Mouse (Mus musculus) MEL (cell line): ENCODE data around the gene Wdr31. TPM values are rescaled to one million over a fixed set of nuclear protein-coding genes. Genes with fewer than 3 reads are reported as not detected.

Source experiments
- DNase-seq: peaks from one replicate; pipeline ENCODE4 v3.0.0; 2011; ENCODE audit warnings: low read depth, low spot score
- H3K27ac ChIP-seq: 2 replicates; pipeline ENCODE4 v1.5.1; 2012; ENCODE audit warnings: low read depth, mild to moderate bottlenecking, control low read depth, low read length, moderate library complexity; ENCODE audit not compliant: control insufficient read depth
- H3K27me3 ChIP-seq, 2 experiments: fragments of 150-350 bp in 1 of 2; sonication (generic) in 1 of 2; 2 replicates each; pipeline ENCODE4 v1.6.1; 2012; ENCODE audit warnings: low read length in 2 of 2, mild to moderate bottlenecking in 2 of 2, improper control_type of control experiment in 1 of 2, moderate library complexity in 1 of 2; ENCODE audit not compliant: insufficient read depth in 2 of 2, control insufficient read depth in 1 of 2
- H3K36me3 ChIP-seq, 2 experiments: 2 replicates each; pipeline ENCODE4 v1.6.1; 2012 to 2014; ENCODE audit warnings: low read length in 2 of 2, improper control_type of control experiment in 1 of 2, inconsistent platforms in 1 of 2, mild to moderate bottlenecking in 1 of 2; ENCODE audit not compliant: insufficient read depth in 2 of 2, control insufficient read depth in 1 of 2
- H3K4me1 ChIP-seq, 2 experiments: fragments of 150-350 bp in 1 of 2; sonication (generic) in 1 of 2; 2 replicates each; pipeline ENCODE4 v1.6.1; 2012; ENCODE audit warnings: low read length in 2 of 2, improper control_type of control experiment in 1 of 2, mild to moderate bottlenecking in 1 of 2; ENCODE audit not compliant: insufficient read depth in 2 of 2, control insufficient read depth in 1 of 2
- H3K4me3 ChIP-seq, 2 experiments: fragments of 150-350 bp in 1 of 2; sonication (generic) in 1 of 2; 2 replicates each; pipeline ENCODE4 v1.5.1; 2012; ENCODE audit warnings: low read depth in 2 of 2, low read length in 2 of 2, mild to moderate bottlenecking in 2 of 2, moderate library complexity in 2 of 2, control low read depth in 1 of 2, improper control_type of control experiment in 1 of 2; ENCODE audit not compliant: control insufficient read depth in 1 of 2, insufficient read depth in 1 of 2
- H3K79me2 ChIP-seq: 2 replicates; pipeline ENCODE4 v1.6.1; 2012; ENCODE audit warnings: mild to moderate bottlenecking, low read length, moderate library complexity; ENCODE audit not compliant: control insufficient read depth, poor library complexity, insufficient read depth
- H3K9ac ChIP-seq: 2 replicates; pipeline ENCODE4 v1.6.1; 2012; ENCODE audit warnings: low read depth, mild to moderate bottlenecking, control low read depth, low read length, moderate library complexity; ENCODE audit not compliant: control insufficient read depth, poor library complexity, severe bottlenecking
- H3K9me3 ChIP-seq: fragments of 150-350 bp; sonication (generic); replicated peaks from 2 replicates; pipeline ENCODE4 v1.6.1; 2012; ENCODE audit warnings: mild to moderate bottlenecking, low read length, improper control_type of control experiment, moderate library complexity; ENCODE audit not compliant: insufficient read depth
- CHD1 ChIP-seq: IDR thresholded peaks from 2 replicates; pipeline ENCODE4 v1.6.1; 2012; ENCODE audit warnings: low read depth, mild to moderate bottlenecking, inconsistent platforms, low read length, improper control_type of control experiment
- CTCF ChIP-seq, 3 experiments: IDR thresholded peaks in 2 of 3; conservative IDR thresholded peaks in 1 of 3; 2 replicates each; pipeline ENCODE4 v1.5.1; 2011 to 2012; ENCODE audit warnings: low read length in 3 of 3, low read depth in 2 of 3, mild to moderate bottlenecking in 2 of 3, improper control_type of control experiment in 1 of 3, inconsistent platforms in 1 of 3, mixed read lengths in 1 of 3, moderate library complexity in 1 of 3; ENCODE audit not compliant: control insufficient read depth in 1 of 3, insufficient read depth in 1 of 3, poor library complexity in 1 of 3, severe bottlenecking in 1 of 3
- E2F4 ChIP-seq: IDR thresholded peaks from 2 replicates; pipeline ENCODE4 v1.6.1; 2011; ENCODE audit warnings: low read depth, low read length, improper control_type of control experiment, borderline replicate concordance
- ETS1 ChIP-seq: IDR thresholded peaks from 2 replicates; pipeline ENCODE4 v1.6.1; 2012; ENCODE audit warnings: low read depth, mild to moderate bottlenecking, inconsistent platforms, low read length, improper control_type of control experiment, moderate library complexity
- GABPA ChIP-seq: IDR thresholded peaks from 2 replicates; pipeline ENCODE4 v1.6.1; 2012; ENCODE audit warnings: low read depth, mild to moderate bottlenecking, inconsistent platforms, low read length, improper control_type of control experiment, moderate library complexity
- HCFC1 ChIP-seq: IDR thresholded peaks from 2 replicates; pipeline ENCODE4 v1.6.1; 2012; ENCODE audit warnings: low read depth, mild to moderate bottlenecking, inconsistent platforms, low read length, improper control_type of control experiment, moderate library complexity
- KAT2A ChIP-seq: conservative IDR thresholded peaks from 2 replicates; pipeline ENCODE4 v1.6.1; 2012; ENCODE audit warnings: low read depth, low read length, improper control_type of control experiment, inconsistent platforms
- MAFK ChIP-seq: IDR thresholded peaks from 2 replicates; pipeline ENCODE4 v1.6.1; 2011; ENCODE audit warnings: low read depth, mild to moderate bottlenecking, low read length, improper control_type of control experiment, borderline replicate concordance
- MXI1 ChIP-seq: IDR thresholded peaks from 2 replicates; pipeline ENCODE4 v1.6.1; 2011; ENCODE audit warnings: mild to moderate bottlenecking, low read depth, low read length, improper control_type of control experiment
- MYC ChIP-seq: IDR thresholded peaks from 2 replicates; pipeline ENCODE4 v1.6.1; 2011; ENCODE audit warnings: low read depth, mild to moderate bottlenecking, low read length, improper control_type of control experiment, moderate library complexity
- NELFE ChIP-seq: IDR thresholded peaks from 2 replicates; pipeline ENCODE4 v1.6.1; 2011; ENCODE audit warnings: low read depth, low read length, improper control_type of control experiment
- NRF1 ChIP-seq: IDR thresholded peaks from 2 replicates; pipeline ENCODE4 v1.6.1; 2014; ENCODE audit warnings: low read depth, mild to moderate bottlenecking, inconsistent platforms, low read length, improper control_type of control experiment, moderate library complexity; ENCODE audit not compliant: poor library complexity, insufficient read depth, severe bottlenecking
- POLR2A ChIP-seq, 2 experiments: IDR thresholded peaks; 2 replicates each; pipeline ENCODE4 v1.6.1; 2011 to 2012; ENCODE audit warnings: low read length in 2 of 2, mild to moderate bottlenecking in 2 of 2, control low read depth in 1 of 2, improper control_type of control experiment in 1 of 2, low read depth in 1 of 2, moderate library complexity in 1 of 2; ENCODE audit not compliant: control insufficient read depth in 1 of 2, insufficient read depth in 1 of 2, poor library complexity in 1 of 2
- POLR2AphosphoS2 ChIP-seq: IDR thresholded peaks from 2 replicates; pipeline ENCODE4 v1.6.1; 2011; ENCODE audit warnings: low read length, improper control_type of control experiment
- RAD21 ChIP-seq: IDR thresholded peaks from 2 replicates; pipeline ENCODE4 v1.6.1; 2011; ENCODE audit warnings: mild to moderate bottlenecking, low read depth, low read length, improper control_type of control experiment
- SIN3A ChIP-seq: IDR thresholded peaks from 2 replicates; pipeline ENCODE4 v1.6.1; 2012; ENCODE audit warnings: low read length, improper control_type of control experiment, inconsistent platforms
- TAL1 ChIP-seq: IDR thresholded peaks from 2 replicates; pipeline ENCODE4 v1.6.1; 2012; ENCODE audit warnings: mild to moderate bottlenecking, inconsistent platforms, low read length, moderate library complexity, mixed read lengths
- USF2 ChIP-seq, 2 experiments: IDR thresholded peaks; 2 replicates each; pipeline ENCODE4 v1.6.1; 2011 to 2012; ENCODE audit warnings: improper control_type of control experiment in 2 of 2, low read length in 2 of 2, borderline replicate concordance in 1 of 2, inconsistent platforms in 1 of 2, low read depth in 1 of 2, mild to moderate bottlenecking in 1 of 2; ENCODE audit not compliant: insufficient read depth in 1 of 2
- ZC3H11A ChIP-seq: IDR thresholded peaks from 2 replicates; pipeline ENCODE4 v1.6.1; 2012; ENCODE audit warnings: low read depth, mild to moderate bottlenecking, inconsistent platforms, low read length, improper control_type of control experiment
- ZMIZ1 ChIP-seq: IDR thresholded peaks from 2 replicates; pipeline ENCODE4 v1.6.1; 2012; ENCODE audit warnings: low read depth, mild to moderate bottlenecking, inconsistent platforms, low read length, improper control_type of control experiment, moderate library complexity
- ZNF384 ChIP-seq: IDR thresholded peaks from 2 replicates; pipeline ENCODE4 v1.6.1; 2012; ENCODE audit warnings: low read depth, mild to moderate bottlenecking, inconsistent platforms, low read length, improper control_type of control experiment
- polyA plus RNA-seq, 2 experiments: library from polyadenylated mRNA; stranded (reverse) in 1 of 2; unstranded in 1 of 2; fragments of >175 nt in 1 of 2; fragments of >200 nt in 1 of 2; gene quantifications; 2 replicates each; pipeline versions ENCODE4 v1.2.1 to v1.2.4; 2012; ENCODE audit warnings: low replicate concordance in 2 of 2, low read depth in 1 of 2; ENCODE audit not compliant: insufficient read length in 2 of 2, insufficient read depth in 1 of 2, missing spikeins in 1 of 2
- total RNA-seq: library from RNA; depleted of rRNA; stranded (reverse); fragments of 300-350 nt; gene quantifications from 2 replicates; pipeline ENCODE4 v1.2.3, GENCODE M21; 2012

The Wdr31 gene
- total and polyA plus RNA-seq, 3 experiments, result 0.91 to 1.9 TPM; not detected in 1

DNA sequence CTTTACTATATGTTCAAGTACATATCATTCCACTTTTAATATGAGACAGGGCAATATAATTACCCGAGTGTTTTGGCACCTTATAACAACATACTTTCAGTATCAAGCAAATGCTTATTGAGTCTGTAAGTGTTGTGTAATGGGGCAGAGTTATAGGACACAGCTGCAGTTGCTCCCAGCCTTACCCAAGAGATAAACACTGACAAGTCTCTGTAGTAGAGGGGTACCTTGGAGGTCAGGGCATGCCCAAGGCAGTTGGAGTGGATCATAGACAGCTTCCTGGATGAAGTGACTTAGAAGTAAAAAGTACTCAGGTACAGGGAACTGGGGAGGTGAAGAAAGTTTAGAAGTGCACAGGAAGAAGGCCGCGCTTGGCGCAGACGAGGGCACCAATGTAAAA is 16.5 kb upstream of the Wdr31 start:
- TF ChIP-seq USF2 (IDR thresholded peaks at IDR 0.05; ENCODE audit: borderline replicate concordance in 1 of 2, insufficient read depth in 1 of 2, low read depth in 1 of 2, low read length in 2 of 2) (no peak), MXI1 (no peak), ZNF384 (no peak)
- Histone ChIP-seq H3K9me3 (no peaks in the 10 kb centered on the region), H3K79me2 (no peaks in the 10 kb centered on the region), H3K4me3 (no peak overlapping the region), H3K9ac (no peak overlapping the region), H3K27ac (no peak overlapping the region), H3K27me3 (no peaks in the 10 kb centered on the region; a peak in 1 of 4 replicates), H3K4me1 (peaks cover 0 to 10% of the 10 kb centered on the region in 2 experiments; a peak in 2 of 4 replicates), H3K36me3 (peaks cover 0 to 6% of the 10 kb centered on the region in 2 experiments; a peak in 2 of 4 replicates)
- DNase-seq, result no peak

DNA sequence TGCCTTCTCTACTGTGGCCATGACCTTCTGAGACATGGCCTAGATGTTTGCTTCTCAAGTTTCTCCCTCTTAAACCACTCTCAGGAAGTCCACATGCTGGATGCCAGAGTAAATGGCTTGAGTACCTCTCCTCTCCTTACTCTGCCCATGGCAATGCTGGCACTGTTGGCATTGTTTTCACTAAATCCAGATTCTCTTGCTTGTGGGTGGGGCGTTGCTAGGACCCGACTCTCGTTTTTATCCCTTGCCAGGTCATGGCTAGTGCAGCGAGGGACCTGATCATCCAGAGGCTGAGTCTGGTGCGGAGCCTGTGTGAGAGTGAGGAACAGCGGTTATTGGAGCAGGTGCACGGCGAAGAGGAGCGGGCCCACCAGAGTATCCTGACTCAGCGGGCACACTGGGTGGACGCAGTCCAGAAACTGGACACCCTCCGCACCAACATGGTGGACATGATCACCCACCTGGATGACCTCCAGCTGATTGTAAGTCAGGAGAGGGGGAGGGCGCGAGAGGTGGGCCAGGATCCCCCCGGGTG is 15.5 kb upstream of the Wdr31 start:
- peaks cover 0 to 10% of the 10 kb centered on the region in 2 experiments; a peak in 2 of 4 replicates for H3K4me1 ChIP-seq
- DNase-seq, result no peak
- H3K9me3 ChIP-seq, result no peaks in the 10 kb centered on the region
- no peak overlapping the region for H3K9ac ChIP-seq
- TF ChIP-seq USF2 (IDR thresholded peaks at IDR 0.05; ENCODE audit: borderline replicate concordance in 1 of 2, insufficient read depth in 1 of 2, low read depth in 1 of 2, low read length in 2 of 2) (no peak), TAL1 (no peak), CTCF (IDR thresholded peaks at IDR 0.05 in 2 of 3, conservative IDR thresholded peaks at IDR 0.05 in 1 of 3; ENCODE audit: control insufficient read depth in 1 of 3, insufficient read depth in 1 of 3, low read depth in 2 of 3, low read length in 3 of 3, poor library complexity in 1 of 3, severe bottlenecking in 1 of 3) (no peak), SIN3A (no peak), NELFE (no peak), KAT2A (no peak), ZMIZ1 (no peak), E2F4 (no peak), MYC (no peak), POLR2A (IDR thresholded peaks at IDR 0.05; ENCODE audit: control insufficient read depth in 1 of 2, insufficient read depth in 1 of 2, low read depth in 1 of 2, low read length in 2 of 2, poor library complexity in 1 of 2) (no peak), GABPA (no peak), POLR2AphosphoS2 (no peak), RAD21 (no peak), MAFK (no peak), CHD1 (no peak), ETS1 (no peak), ZC3H11A (no peak), NRF1 (no peak), HCFC1 (no peak)
- H3K79me2 ChIP-seq, result no peaks in the 10 kb centered on the region
- H3K36me3 ChIP-seq, result peaks cover 0 to 6% of the 10 kb centered on the region in 2 experiments; a peak in 2 of 4 replicates
- H3K4me3 ChIP-seq, result no peak overlapping the region
- H3K27me3 ChIP-seq, result no peaks in the 10 kb centered on the region; a peak in 1 of 4 replicates
- H3K27ac ChIP-seq, result no peak overlapping the region
